In the genomic region with DNA sequence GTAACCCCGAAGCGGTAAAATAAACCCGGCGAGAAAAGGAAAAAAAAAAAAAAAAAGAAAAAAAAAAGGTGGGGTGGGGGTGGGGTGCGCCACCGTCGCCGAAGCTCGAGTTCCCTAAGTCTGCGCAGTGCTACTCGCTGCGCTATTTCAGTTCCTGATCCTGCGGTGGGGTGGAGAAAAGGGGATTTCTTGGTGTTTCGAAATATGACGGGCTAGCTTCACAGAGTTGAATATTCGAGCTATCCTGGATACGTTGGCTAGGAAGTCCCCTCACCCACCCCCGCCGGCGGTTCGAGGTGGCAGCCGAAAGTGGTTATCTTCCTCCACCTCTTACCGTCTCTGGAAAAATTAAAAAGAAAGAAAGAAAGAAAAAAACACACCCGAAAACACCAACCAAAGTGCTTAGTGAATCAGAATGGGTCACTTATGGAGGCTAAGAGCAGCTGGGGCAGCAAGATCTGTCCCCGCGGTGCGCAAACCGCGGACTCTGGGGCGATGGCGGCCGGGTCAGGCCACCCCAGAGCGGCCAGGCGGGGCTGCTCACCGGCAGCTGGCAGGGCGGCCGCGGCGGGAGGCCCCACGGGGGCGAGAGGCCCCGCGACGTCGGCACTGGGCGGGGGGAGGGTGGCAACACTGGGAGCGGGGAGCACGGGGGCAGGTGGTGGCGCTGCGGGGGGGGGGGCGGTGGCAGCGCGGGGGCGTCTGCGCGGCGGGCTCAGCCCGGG, we compare ENCODE assay signal across 8 mouse cellular contexts. TPM values are rescaled to one million over a fixed set of nuclear protein-coding genes. Genes with fewer than 3 reads are reported as not detected.
DNase-seq lines count a peak whose midpoint lies in the region; ATAC-seq and TF ChIP-seq lines count a peak whose summit lies in the region.

No protein-coding gene starts in this region.

- TF ChIP-seq CTCF in midbrain, postnatal 0 days (IDR thresholded peaks at IDR 0.05) = no peak

- 0 out of 2 replicates have a peak, but pooled peaks cover 4% of the 10 kb centered on the region for H3K36me3 ChIP-seq in embryonic facial prominence, embryonic 12.5 days
- H3K36me3 ChIP-seq in kidney, embryonic 14.5 days (ENCODE audit: control insufficient read depth, insufficient read depth, low read length) = no peaks in the 10 kb centered on the region; the same call in 1 of the 2 replicates
- peaks cover 9% of the 10 kb centered on the region; the same call in 1 of the 2 replicates for H3K36me3 ChIP-seq in limb, embryonic 15.5 days
- peaks cover 2% of the 10 kb centered on the region; the same call in 1 of the 2 replicates for H3K36me3 ChIP-seq in midbrain, postnatal 0 days (ENCODE audit: insufficient read depth, low read length)

- WGBS in embryonic facial prominence, embryonic 12.5 days = under 1% methylated on average over 46 of the region's 58 CpGs
- under 1% methylated on average over 39 of the region's 58 CpGs for WGBS in kidney, embryonic 14.5 days
- WGBS in limb, embryonic 15.5 days = under 1% methylated on average over 42 of the region's 58 CpGs
- WGBS in midbrain, postnatal 0 days = under 1% methylated on average over 33 of the region's 58 CpGs

- no peaks in the 10 kb centered on the region for H3K9me3 ChIP-seq in embryonic facial prominence, embryonic 12.5 days
- no peaks in the 10 kb centered on the region for H3K9me3 ChIP-seq in kidney, embryonic 14.5 days (ENCODE audit: control insufficient read depth, low read length)
- no peaks in the 10 kb centered on the region for H3K9me3 ChIP-seq in limb, embryonic 15.5 days
- no peaks in the 10 kb centered on the region for H3K9me3 ChIP-seq in midbrain, postnatal 0 days (ENCODE audit: low read length)

- H3K27me3 ChIP-seq in embryonic facial prominence, embryonic 12.5 days = no peaks in the 10 kb centered on the region
- no peaks in the 10 kb centered on the region for H3K27me3 ChIP-seq in kidney, embryonic 14.5 days (ENCODE audit: control insufficient read depth, insufficient read depth, low read length)
- no peaks in the 10 kb centered on the region for H3K27me3 ChIP-seq in limb, embryonic 15.5 days
- H3K27me3 ChIP-seq in midbrain, postnatal 0 days (ENCODE audit: insufficient read depth, low read length) = no peaks in the 10 kb centered on the region

- peak overlapping the region; percentile 93 for H3K9ac ChIP-seq in embryonic facial prominence, embryonic 12.5 days
- peak overlapping the region; percentile 94 for H3K9ac ChIP-seq in kidney, embryonic 14.5 days (ENCODE audit: low read depth, low read length)
- H3K9ac ChIP-seq in limb, embryonic 15.5 days = peak overlapping the region; percentile 56
- H3K9ac ChIP-seq in midbrain, postnatal 0 days (replicated peaks; ENCODE audit: low read length, poor library complexity, severe bottlenecking) = peak overlapping the region; percentile 93

- DNase-seq in urinary bladder, adult 18-20 months (ENCODE audit: low spot score in 2 of 2) = peak; percentile 60
- no peak for DNase-seq in urinary bladder, postnatal 10 days (ENCODE audit: low spot score)
- DNase-seq in heart, adult 9 months (ENCODE audit: low spot score in 2 of 2) = peak; percentile 72 to 74
- peak; percentile 78 for DNase-seq in midbrain, postnatal 0 days (ENCODE audit: low spot score)
- peak; percentile 50 to 70 for DNase-seq in spleen, postnatal 10 days (ENCODE audit: low spot score in 2 of 2)

- peak overlapping the region; percentile 74 for H3K4me2 ChIP-seq in embryonic facial prominence, embryonic 12.5 days (replicated peaks)
- H3K4me2 ChIP-seq in kidney, embryonic 14.5 days (replicated peaks; ENCODE audit: low read depth, low read length) = peak overlapping the region; percentile 72
- H3K4me2 ChIP-seq in limb, embryonic 15.5 days = peak overlapping the region; percentile 77
- H3K4me2 ChIP-seq in midbrain, postnatal 0 days (ENCODE audit: low read depth, low read length, poor library complexity, severe bottlenecking) = peak overlapping the region; percentile 79

- H3K4me1 ChIP-seq in embryonic facial prominence, embryonic 12.5 days = peaks cover 21% of the 10 kb centered on the region; the same call in 1 of the 2 replicates
- H3K4me1 ChIP-seq in kidney, embryonic 14.5 days (ENCODE audit: control insufficient read depth, insufficient read depth, low read length) = peaks cover 22% of the 10 kb centered on the region; the same call in 1 of the 2 replicates
- peaks cover 30% of the 10 kb centered on the region for H3K4me1 ChIP-seq in limb, embryonic 15.5 days
- H3K4me1 ChIP-seq in midbrain, postnatal 0 days (ENCODE audit: insufficient read depth, low read length) = peaks cover 7% of the 10 kb centered on the region

- peak overlapping the region; percentile 99 for H3K27ac ChIP-seq in embryonic facial prominence, embryonic 12.5 days
- peak overlapping the region; percentile 99 for H3K27ac ChIP-seq in kidney, embryonic 14.5 days (ENCODE audit: low read depth, low read length)
- H3K27ac ChIP-seq in limb, embryonic 15.5 days = peak overlapping the region; percentile 99
- H3K27ac ChIP-seq in midbrain, postnatal 0 days (ENCODE audit: low read depth, low read length) = peak overlapping the region; percentile 99

- ATAC-seq in embryonic facial prominence, embryonic 12.5 days (ENCODE audit: insufficient number of reproducible peaks, insufficient read depth, low FRiP score, low TSS enrichment) = no peak; the same call in 1 of the 2 replicates
- ATAC-seq in kidney, embryonic 14.5 days (ENCODE audit: low FRiP score, low TSS enrichment) = peak; percentile 67
- peak; percentile 42 for ATAC-seq in limb, embryonic 15.5 days (ENCODE audit: insufficient number of reproducible peaks, low FRiP score, low TSS enrichment, low read depth)
- ATAC-seq in midbrain, postnatal 0 days (ENCODE audit: low FRiP score) = peak; percentile 50

- peak overlapping the region; percentile 99 for H3K4me3 ChIP-seq in embryonic facial prominence, embryonic 12.5 days
- peak overlapping the region; percentile 96 for H3K4me3 ChIP-seq in kidney, embryonic 14.5 days (ENCODE audit: low read length)
- peak overlapping the region; percentile 96 for H3K4me3 ChIP-seq in limb, embryonic 15.5 days
- peak overlapping the region; percentile 100 for H3K4me3 ChIP-seq in midbrain, postnatal 0 days (ENCODE audit: low read depth, low read length)

RNA-seq across cellular contexts. Expression of a gene that starts 1.1 kb away (rescaled TPM):
- 33.5 and 34.9 TPM in 2 replicates for polyA plus RNA-seq in embryonic facial prominence, embryonic 12.5 days (2016; fragmentation: Nextera tagmentation; extraction: Ambion mirVana)
- polyA plus RNA-seq in kidney, embryonic 14.5 days (2014; fragmentation: Nextera tagmentation; extraction: Ambion mirVana) = 20.0 and 26.8 TPM in 2 replicates
- polyA plus RNA-seq in limb, embryonic 15.5 days (2015; fragmentation: Nextera tagmentation; extraction: Ambion mirVana) = 18.0 and 22.0 TPM in 2 replicates
- total RNA-seq in midbrain, postnatal 0 days (2014; rRNA removed) = 39.4 and 46.8 TPM in 2 replicates
- polyA plus RNA-seq in midbrain, postnatal 0 days (2015; fragmentation: Nextera tagmentation; extraction: Ambion mirVana) = 24.7 and 28.5 TPM in 2 replicates

RNA-seq across cellular contexts. Expression of a gene that starts 55.9 kb away (rescaled TPM):
- 32.1 and 38.7 TPM in 2 replicates for polyA plus RNA-seq in embryonic facial prominence, embryonic 12.5 days (2016; fragmentation: Nextera tagmentation; extraction: Ambion mirVana)
- 47.5 and 53.0 TPM in 2 replicates for polyA plus RNA-seq in kidney, embryonic 14.5 days (2014; fragmentation: Nextera tagmentation; extraction: Ambion mirVana)
- polyA plus RNA-seq in limb, embryonic 15.5 days (2015; fragmentation: Nextera tagmentation; extraction: Ambion mirVana) = 8.3 and 8.7 TPM in 2 replicates
- total RNA-seq in midbrain, postnatal 0 days (2014; rRNA removed) = 45.6 and 60.4 TPM in 2 replicates
- polyA plus RNA-seq in midbrain, postnatal 0 days (2015; fragmentation: Nextera tagmentation; extraction: Ambion mirVana) = 45.5 and 47.2 TPM in 2 replicates
